Mouse (Mus musculus): ENCODE data around the gene Ptpro. TPM values are rescaled to one million over a fixed set of nuclear protein-coding genes. Genes with fewer than 3 reads are reported as not detected.

Gene Ptpro
- polyA plus RNA-seq, 1 experiment: 11.3 TPM

GRCm38 (mm10) chr6:137281541-137282049 is 29.5 kb downstream of the Ptpro start:
- no peak overlapping the region for H3K4me3 ChIP-seq (replicated peaks; ENCODE audit: control insufficient read depth, low read depth, low read length)
- no peaks in the 10 kb centered on the region for H3K4me1 ChIP-seq (ENCODE audit: control insufficient read depth, insufficient read depth, low read length)
- no peak overlapping the region for H3K27ac ChIP-seq (ENCODE audit: control insufficient read depth, insufficient read depth, low read depth, low read length, poor library complexity)
- TF ChIP-seq POLR2A (IDR thresholded peaks at IDR 0.05; ENCODE audit: borderline replicate concordance, control insufficient read depth, low read depth, low read length): no peak
- 76% methylated on average over 6 of the region's 6 CpGs for WGBS

GRCm38 (mm10) chr6:137282050-137282449 is 29.9 kb downstream of the Ptpro start:
- TF ChIP-seq POLR2A (IDR thresholded peaks at IDR 0.05; ENCODE audit: borderline replicate concordance, control insufficient read depth, low read depth, low read length) (no peak), CTCF (IDR thresholded peaks at IDR 0.05; ENCODE audit: control insufficient read depth, insufficient read depth, low read length) (no peak)
- Histone ChIP-seq H3K4me1 (ENCODE audit: control insufficient read depth, insufficient read depth, low read length) (no peaks in the 10 kb centered on the region), H3K27ac (ENCODE audit: control insufficient read depth, insufficient read depth, low read depth, low read length, poor library complexity) (no peak overlapping the region), H3K4me3 (replicated peaks; ENCODE audit: control insufficient read depth, low read depth, low read length) (no peak overlapping the region)
- 71% methylated on average over 7 of the region's 7 CpGs for WGBS

- 81% methylated on average over 6 of the region's 6 CpGs for WGBS
- Histone ChIP-seq H3K27ac (ENCODE audit: control insufficient read depth, insufficient read depth, low read depth, low read length, poor library complexity) (no peak overlapping the region), H3K4me3 (replicated peaks; ENCODE audit: control insufficient read depth, low read depth, low read length) (no peak overlapping the region), H3K4me1 (ENCODE audit: control insufficient read depth, insufficient read depth, low read length) (no peaks in the 10 kb centered on the region)
- TF ChIP-seq POLR2A (IDR thresholded peaks at IDR 0.05; ENCODE audit: borderline replicate concordance, control insufficient read depth, low read depth, low read length): no peak
Observed at GRCm38 (mm10) chr6:137286376-137286775, 34.3 kb downstream of the Ptpro start.

GRCm38 (mm10) chr6:137287788-137288187 is 35.7 kb downstream of the Ptpro start:
- WGBS: 89% methylated on average over 7 of the region's 7 CpGs
- Histone ChIP-seq H3K4me1 (ENCODE audit: control insufficient read depth, insufficient read depth, low read length) (no peaks in the 10 kb centered on the region), H3K4me3 (replicated peaks; ENCODE audit: control insufficient read depth, low read depth, low read length) (no peak overlapping the region), H3K27ac (ENCODE audit: control insufficient read depth, insufficient read depth, low read depth, low read length, poor library complexity) (no peak overlapping the region)
- TF ChIP-seq CTCF (IDR thresholded peaks at IDR 0.05; ENCODE audit: control insufficient read depth, insufficient read depth, low read length) (no peak), POLR2A (IDR thresholded peaks at IDR 0.05; ENCODE audit: borderline replicate concordance, control insufficient read depth, low read depth, low read length) (no peak)

- Histone ChIP-seq H3K27ac (ENCODE audit: control insufficient read depth, insufficient read depth, low read depth, low read length, poor library complexity) (no peak overlapping the region), H3K4me1 (ENCODE audit: control insufficient read depth, insufficient read depth, low read length) (no peaks in the 10 kb centered on the region), H3K4me3 (replicated peaks; ENCODE audit: control insufficient read depth, low read depth, low read length) (no peak overlapping the region)
- 87% methylated on average over 5 of the region's 5 CpGs for WGBS
- no peak for TF ChIP-seq CTCF (IDR thresholded peaks at IDR 0.05; ENCODE audit: control insufficient read depth, insufficient read depth, low read length)
- no peak for TF ChIP-seq POLR2A (IDR thresholded peaks at IDR 0.05; ENCODE audit: borderline replicate concordance, control insufficient read depth, low read depth, low read length)
Observed at GRCm38 (mm10) chr6:137288264-137288663, 36.1 kb downstream of the Ptpro start.

- 51% methylated on average over 2 of the region's 2 CpGs for WGBS
- no peak for TF ChIP-seq CTCF (IDR thresholded peaks at IDR 0.05; ENCODE audit: control insufficient read depth, insufficient read depth, low read length)
- no peak for TF ChIP-seq POLR2A (IDR thresholded peaks at IDR 0.05; ENCODE audit: borderline replicate concordance, control insufficient read depth, low read depth, low read length)
- H3K4me1 ChIP-seq (ENCODE audit: control insufficient read depth, insufficient read depth, low read length): no peaks in the 10 kb centered on the region
- H3K27ac ChIP-seq (ENCODE audit: control insufficient read depth, insufficient read depth, low read depth, low read length, poor library complexity): no peak overlapping the region
- H3K4me3 ChIP-seq (replicated peaks; ENCODE audit: control insufficient read depth, low read depth, low read length): no peak overlapping the region
Observed at GRCm38 (mm10) chr6:137292421-137292820, 40.3 kb downstream of the Ptpro start.

- Histone ChIP-seq H3K27ac (ENCODE audit: control insufficient read depth, insufficient read depth, low read depth, low read length, poor library complexity) (no peak overlapping the region), H3K4me1 (ENCODE audit: control insufficient read depth, insufficient read depth, low read length) (no peaks in the 10 kb centered on the region), H3K4me3 (replicated peaks; ENCODE audit: control insufficient read depth, low read depth, low read length) (no peak overlapping the region)
- no peak for TF ChIP-seq CTCF (IDR thresholded peaks at IDR 0.05; ENCODE audit: control insufficient read depth, insufficient read depth, low read length)
- TF ChIP-seq POLR2A (IDR thresholded peaks at IDR 0.05; ENCODE audit: borderline replicate concordance, control insufficient read depth, low read depth, low read length): no peak
- WGBS: 86% methylated on average over 20 of the region's 20 CpGs
Observed at GRCm38 (mm10) chr6:137294973-137295820, 43.1 kb downstream of the Ptpro start.

- H3K4me1 ChIP-seq (ENCODE audit: control insufficient read depth, insufficient read depth, low read length): no peaks in the 10 kb centered on the region
- WGBS: 54% methylated on average over 4 of the region's 4 CpGs
- H3K27ac ChIP-seq (ENCODE audit: control insufficient read depth, insufficient read depth, low read depth, low read length, poor library complexity): no peak overlapping the region
- no peak overlapping the region for H3K4me3 ChIP-seq (replicated peaks; ENCODE audit: control insufficient read depth, low read depth, low read length)
- no peak for TF ChIP-seq POLR2A (IDR thresholded peaks at IDR 0.05; ENCODE audit: borderline replicate concordance, control insufficient read depth, low read depth, low read length)
- TF ChIP-seq CTCF (IDR thresholded peaks at IDR 0.05; ENCODE audit: control insufficient read depth, insufficient read depth, low read length): no peak
Observed at GRCm38 (mm10) chr6:137302561-137302960, 50.4 kb downstream of the Ptpro start.
